Mouse (Mus musculus) liver, adult 2 months (tissue): Measurements from ENCODE around the gene Gm9817. TPM values are rescaled to one million over a fixed set of nuclear protein-coding genes. Genes with fewer than 3 reads are reported as not detected.

Experiments
- DNase-seq: peaks from one replicate; pipeline ENCODE4 v3.0.0-alpha.2; 2011; ENCODE audit warnings: low read depth, low spot score; ENCODE audit errors: extremely low read depth
- H3K27ac ChIP-seq: fragments of 200-500 bp; replicated peaks from 2 replicates; pipeline ENCODE4 v1.5.1; 2012; ENCODE audit warnings: low read depth, mild to moderate bottlenecking, control low read depth, inconsistent platforms, low read length; ENCODE audit not compliant: insufficient read depth
- H3K27me3 ChIP-seq: fragments of 200-500 bp; 2 replicates; pipeline ENCODE4 v1.6.1; 2012; ENCODE audit warnings: mild to moderate bottlenecking, moderate library complexity, low read length, inconsistent platforms; ENCODE audit not compliant: control insufficient read depth, insufficient read depth
- H3K36me3 ChIP-seq: fragments of 200-500 bp; 2 replicates; pipeline ENCODE4 v1.6.1; 2012; ENCODE audit warnings: low read length, inconsistent platforms; ENCODE audit not compliant: control insufficient read depth, insufficient read depth
- H3K4me1 ChIP-seq: fragments of 200-500 bp; 2 replicates; pipeline ENCODE4 v1.6.1; 2011; ENCODE audit warnings: low read length; ENCODE audit not compliant: control insufficient read depth, insufficient read depth
- H3K4me3 ChIP-seq: fragments of 200-500 bp; 2 replicates; pipeline ENCODE4 v1.5.1; 2011; ENCODE audit warnings: low read depth, mild to moderate bottlenecking, control low read depth, low read length, moderate library complexity; ENCODE audit not compliant: insufficient read depth
- H3K79me2 ChIP-seq: fragments of 200-500 bp; 2 replicates; pipeline ENCODE4 v1.6.1; 2012; ENCODE audit warnings: inconsistent platforms, mild to moderate bottlenecking, low read length, moderate library complexity; ENCODE audit not compliant: control insufficient read depth, insufficient read depth
- H3K9ac ChIP-seq: fragments of 200-500 bp; 2 replicates; pipeline ENCODE4 v1.6.1; 2012; ENCODE audit warnings: low read depth, mild to moderate bottlenecking, control low read depth, inconsistent platforms, low read length
- CTCF ChIP-seq: fragments of 200-500 bp; IDR thresholded peaks from 2 replicates; pipeline ENCODE4 v1.5.1; 2011; ENCODE audit warnings: low read depth, low read length, control low read depth
- POLR2A ChIP-seq: fragments of 200-500 bp; IDR thresholded peaks from 2 replicates; pipeline ENCODE4 v1.6.1; 2011; ENCODE audit warnings: low read length, control low read depth; ENCODE audit not compliant: insufficient read depth; ENCODE audit errors: extremely low read depth
- WGBS: fragments of 180-500 bp; shearing (Covaris S2); methylation state at CpG from one replicate; pipeline ENCODE4 v1.1.7; 2018; 5-methylcytosine and 5-hydroxymethylcytosine counted together
- polyA plus RNA-seq: library from polyadenylated mRNA; depleted of rRNA; stranded (reverse); fragments of >200 nt; gene quantifications from 2 replicates; pipeline ENCODE4 v1.2.3, GENCODE M21; 2012; rRNA removed
- total RNA-seq: library from RNA; depleted of rRNA; stranded (reverse); fragments of >200 nt; gene quantifications from 2 replicates; pipeline ENCODE4 v1.2.3, GENCODE M21; 2014; rRNA removed

Gm9817 gene
- total and polyA plus RNA-seq, 2 experiments = not detected

DNA sequence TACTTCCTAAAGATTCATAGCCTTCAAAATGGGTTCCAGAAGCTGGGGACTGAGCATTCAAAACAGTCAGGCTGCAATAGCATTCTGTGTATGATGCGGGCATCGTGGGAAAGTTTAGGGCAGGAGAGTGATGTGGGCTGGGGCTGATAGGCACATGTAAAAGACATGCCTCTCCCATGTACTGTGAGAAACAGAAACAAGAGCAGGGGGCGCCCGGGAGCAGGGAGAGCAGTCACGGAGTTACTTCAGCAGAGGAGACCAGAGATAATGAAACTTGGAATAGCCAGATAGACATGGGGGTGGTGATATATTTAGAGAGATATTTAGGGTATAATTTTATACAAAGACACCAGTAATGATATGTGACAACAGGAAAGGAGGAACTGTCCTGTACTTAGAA is 39.9 kb downstream of the Gm9817 start:
- no peak for DNase-seq
- TF ChIP-seq CTCF (no peak), POLR2A (no peak)
- 85% methylated on average over 5 of the region's 5 CpGs for WGBS
- H3K79me2 ChIP-seq = no peaks in the 10 kb centered on the region
- no peak overlapping the region for H3K27ac ChIP-seq
- no peak overlapping the region for H3K4me3 ChIP-seq
- H3K4me1 ChIP-seq = no peaks in the 10 kb centered on the region
- H3K27me3 ChIP-seq = no peaks in the 10 kb centered on the region; the same call in 1 of the 2 replicates
- no peak overlapping the region for H3K9ac ChIP-seq
- H3K36me3 ChIP-seq = no peaks in the 10 kb centered on the region

DNA sequence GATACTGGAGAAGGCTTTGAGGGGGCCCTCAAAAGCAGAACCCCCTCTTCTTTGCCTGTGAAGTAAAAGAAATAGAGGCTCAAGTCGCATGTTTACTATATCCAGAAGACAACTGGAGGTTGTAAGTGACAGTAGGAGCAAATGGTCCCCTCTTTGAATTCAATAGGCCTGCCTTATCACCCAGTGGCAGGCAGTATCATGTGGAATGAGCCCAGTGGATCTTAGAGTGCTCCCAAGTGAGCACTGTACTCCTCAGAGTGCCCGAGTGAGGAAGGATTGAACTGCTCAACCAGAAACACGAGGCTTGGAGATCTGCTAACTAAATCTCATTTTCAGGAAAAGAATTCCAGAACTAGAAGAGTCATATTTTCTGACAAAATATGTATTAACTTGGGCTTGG is 40.3 kb downstream of the Gm9817 start:
- no peak for DNase-seq
- Histone ChIP-seq H3K4me1 (no peaks in the 10 kb centered on the region), H3K27ac (no peak overlapping the region), H3K79me2 (no peaks in the 10 kb centered on the region), H3K36me3 (no peaks in the 10 kb centered on the region), H3K27me3 (no peaks in the 10 kb centered on the region; the same call in 1 of the 2 replicates), H3K4me3 (no peak overlapping the region), H3K9ac (no peak overlapping the region)
- WGBS = 74% methylated on average over 3 of the region's 3 CpGs
- TF ChIP-seq POLR2A (no peak), CTCF (no peak)

Other genes starting within 250 kb of the Gm9817 start
- 32.5 and 47.9 TPM in 2 replicates for gene Dtnbp1, start 76.5 kb upstream of the Gm9817 start, total RNA-seq
- gene Dtnbp1, start 76.5 kb upstream of the Gm9817 start, polyA plus RNA-seq = 53.0 and 57.4 TPM in 2 replicates